Mouse (Mus musculus) intestine, embryonic 14.5 days (tissue): Measurements from ENCODE around the gene Rps13. TPM values are rescaled to one million over a fixed set of nuclear protein-coding genes. Genes with fewer than 3 reads are reported as not detected.

Source experiments
- ATAC-seq: fragments of 200-750 bp; cut with Nextera tagmentation; replicated peaks from 2 replicates; pipeline ENCODE4 v1.8.0; 2017; ENCODE audit warnings: low read depth, moderate number of reproducible peaks, moderate TSS enrichment, moderate library complexity; ENCODE audit not compliant: low FRiP score, low TSS enrichment
- DNase-seq: peaks from one replicate; pipeline ENCODE4 v3.0.0-alpha.2; 2018; ENCODE audit warnings: low spot score
- H3K27ac ChIP-seq: fragments of 300-500 bp; sonication (generic); 2 replicates; pipeline ENCODE4 v1.5.1; 2014; ENCODE audit warnings: low read depth, mild to moderate bottlenecking, control low read depth
- H3K27me3 ChIP-seq: fragments of 300-500 bp; sonication (generic); replicated peaks from 2 replicates; pipeline ENCODE4 v1.6.1; 2014; ENCODE audit warnings: low read length, control low read depth; ENCODE audit not compliant: control insufficient read depth, insufficient read depth
- H3K36me3 ChIP-seq: fragments of 300-500 bp; sonication (generic); 2 replicates; pipeline ENCODE4 v1.6.1; 2014; ENCODE audit warnings: low read length, control low read depth; ENCODE audit not compliant: control insufficient read depth, insufficient read depth
- H3K4me1 ChIP-seq: fragments of 300-500 bp; sonication (generic); replicated peaks from 2 replicates; pipeline ENCODE4 v1.6.1; 2014; ENCODE audit warnings: low read length, control low read depth, mixed read lengths; ENCODE audit not compliant: control insufficient read depth, insufficient read depth
- H3K4me2 ChIP-seq: fragments of 300-500 bp; sonication (generic); 2 replicates; pipeline ENCODE4 v1.6.1; 2014; ENCODE audit warnings: low read length
- H3K4me3 ChIP-seq: fragments of 300-500 bp; sonication (generic); 2 replicates; pipeline ENCODE4 v1.5.1; 2014; ENCODE audit warnings: low read depth, low read length, control low read depth, mixed read lengths
- H3K9ac ChIP-seq: fragments of 300-500 bp; sonication (generic); 2 replicates; pipeline ENCODE4 v1.6.1; 2014; ENCODE audit warnings: mild to moderate bottlenecking, low read length
- H3K9me3 ChIP-seq: fragments of 300-500 bp; sonication (generic); 2 replicates; pipeline ENCODE4 v1.6.1; 2016; ENCODE audit warnings: low read length, control low read depth; ENCODE audit not compliant: control insufficient read depth
- WGBS: fragments of 180-500 bp; shearing (Covaris S2); extraction: QIAGEN DNeasy Blood & Tissue Kit; methylation state at CpG from one replicate; pipeline ENCODE4 v1.1.7; 2014; 5-methylcytosine and 5-hydroxymethylcytosine counted together
- polyA plus RNA-seq: library from polyadenylated mRNA; unstranded; fragments of >200 nt; fragmentation: Nextera tagmentation; extraction: Ambion mirVana; gene quantifications from 2 replicates; pipeline ENCODE4 v1.2.1, GENCODE M21; 2014

Rps13 gene
- polyA plus RNA-seq, 1 experiment from 2014 or later = 1,152 TPM

DNA sequence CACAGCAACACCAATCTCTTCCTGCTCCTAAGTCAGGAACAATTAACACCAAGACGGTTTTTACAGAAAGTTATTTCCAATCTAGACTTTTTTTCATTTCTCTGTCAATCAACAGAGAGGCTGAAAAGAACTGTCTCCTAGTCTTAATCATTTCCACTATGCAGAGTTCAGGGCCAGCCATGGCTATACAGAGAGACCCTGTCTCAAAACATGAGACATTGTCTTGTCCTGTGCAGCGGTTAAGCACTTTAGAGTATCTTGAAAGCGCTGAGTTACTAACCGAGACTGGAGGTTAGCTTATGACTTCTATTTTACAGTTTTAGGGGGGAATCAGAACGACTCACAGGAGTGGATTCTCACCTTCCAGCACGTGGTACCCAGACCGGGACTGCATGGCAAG, 5.2 kb downstream of the Rps13 start:
- Histone ChIP-seq H3K9ac (no peak overlapping the region), H3K4me3 (no peak overlapping the region), H3K36me3 (peaks cover 43% of the 10 kb centered on the region), H3K9me3 (no peaks in the 10 kb centered on the region), H3K27ac (no peak overlapping the region), H3K4me2 (no peak overlapping the region), H3K4me1 (no peaks in the 10 kb centered on the region; the same call in 1 of the 2 replicates), H3K27me3 (no peaks in the 10 kb centered on the region)
- WGBS = 74% methylated on average over 7 of the region's 7 CpGs
- ATAC-seq (no peak), DNase-seq (no peak)

DNA sequence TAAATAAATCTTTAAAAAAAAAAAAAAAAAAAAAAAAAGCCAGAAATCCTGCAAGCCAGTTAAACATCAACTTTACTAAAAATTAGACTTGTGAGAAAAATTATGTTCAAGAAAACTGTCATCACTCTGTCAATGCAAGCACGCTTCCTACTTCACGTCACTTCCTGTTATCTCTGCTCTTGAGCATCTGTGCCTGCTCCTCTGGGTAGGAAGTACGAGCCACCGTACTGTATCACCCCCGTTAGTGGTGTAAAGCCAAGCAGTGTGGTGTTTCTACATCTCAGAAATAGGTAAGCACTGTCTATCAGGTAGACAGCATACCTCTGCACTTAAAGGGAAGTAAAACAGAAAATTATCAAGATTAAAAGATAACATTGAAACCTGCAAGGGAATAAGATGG, 6.1 kb downstream of the Rps13 start:
- Histone ChIP-seq H3K9me3 (no peaks in the 10 kb centered on the region), H3K27ac (no peak overlapping the region), H3K4me3 (no peak overlapping the region), H3K4me1 (no peaks in the 10 kb centered on the region; the same call in 1 of the 2 replicates), H3K4me2 (no peak overlapping the region), H3K9ac (no peak overlapping the region), H3K27me3 (no peaks in the 10 kb centered on the region), H3K36me3 (peaks cover 43% of the 10 kb centered on the region)
- ATAC-seq (no peak), DNase-seq (no peak)
- WGBS = 82% methylated on average over 5 of the region's 5 CpGs

DNA sequence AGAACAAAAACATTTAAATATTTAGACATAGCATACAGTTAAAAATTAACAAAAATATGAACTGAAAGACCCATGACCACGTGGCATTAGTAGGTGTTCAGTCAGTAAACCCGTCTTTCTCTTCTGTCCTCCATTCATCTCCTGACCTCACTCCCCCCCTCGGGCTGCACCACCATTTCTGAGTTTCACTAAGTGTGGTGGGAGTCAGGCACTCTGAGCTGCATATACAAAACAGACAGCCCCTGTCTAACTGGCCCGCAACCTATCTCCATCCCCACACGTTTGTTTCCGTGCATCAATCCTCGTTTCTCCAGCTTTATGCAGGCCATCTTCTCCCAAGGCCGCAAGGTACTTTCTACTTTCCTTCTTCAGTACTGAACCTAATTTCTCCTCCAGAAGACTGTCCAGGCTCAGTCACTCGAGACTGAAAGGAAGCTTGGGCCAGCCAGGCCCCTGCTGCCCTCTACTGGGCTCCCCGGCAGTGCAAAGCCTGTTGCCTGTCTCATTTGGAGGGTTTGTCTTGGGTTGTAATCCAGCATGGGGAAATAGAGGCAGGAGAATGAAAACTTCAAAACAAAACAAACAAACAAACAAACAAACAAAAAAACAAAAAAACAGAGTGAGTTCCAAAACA, 10.5 kb downstream of the Rps13 start:
- Histone ChIP-seq H3K4me2 (no peak overlapping the region), H3K9ac (no peak overlapping the region), H3K27ac (no peak overlapping the region), H3K4me3 (no peak overlapping the region), H3K4me1 (no peaks in the 10 kb centered on the region), H3K27me3 (no peaks in the 10 kb centered on the region), H3K9me3 (no peaks in the 10 kb centered on the region), H3K36me3 (0 out of 2 replicates have a peak, but pooled peaks cover 3% of the 10 kb centered on the region)
- ATAC-seq (peak; percentile 77), DNase-seq (peak; percentile 76)
- 30% methylated on average over 10 of the region's 10 CpGs for WGBS

DNA sequence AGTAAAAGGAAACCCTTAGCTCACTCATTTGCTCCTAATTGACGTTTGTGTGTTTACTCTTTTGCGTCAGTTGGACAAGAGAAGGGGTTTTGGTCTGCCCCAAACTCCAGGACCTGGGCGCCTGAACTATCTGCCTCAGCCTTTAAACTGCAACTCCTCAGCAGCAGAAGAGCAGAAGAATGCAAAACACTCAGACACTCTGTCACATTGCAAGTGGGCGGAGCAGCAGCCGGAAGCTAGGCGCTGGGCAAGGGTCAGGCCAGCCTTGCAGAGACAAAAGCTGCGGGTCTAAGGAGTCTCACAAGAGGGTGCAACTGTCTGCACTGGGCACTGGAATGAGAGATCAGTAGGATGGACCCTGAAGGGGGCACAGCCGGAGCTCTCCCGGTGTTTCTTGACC, 24.5 kb downstream of the Rps13 start:
- DNase-seq (no peak), ATAC-seq (no peak)
- H3K36me3 ChIP-seq = no peaks in the 10 kb centered on the region
- H3K27me3 ChIP-seq = peaks cover 9% of the 10 kb centered on the region; the same call in 1 of the 2 replicates
- WGBS = 7% methylated on average over 9 of the region's 9 CpGs
- no peak overlapping the region for H3K9ac ChIP-seq
- H3K4me1 ChIP-seq = peaks cover 6% of the 10 kb centered on the region
- H3K9me3 ChIP-seq = no peaks in the 10 kb centered on the region
- no peak overlapping the region for H3K4me3 ChIP-seq
- H3K4me2 ChIP-seq = peak overlapping the region; percentile 35
- H3K27ac ChIP-seq = peak overlapping the region; percentile 70; the same call in 1 of the 2 replicates

DNA sequence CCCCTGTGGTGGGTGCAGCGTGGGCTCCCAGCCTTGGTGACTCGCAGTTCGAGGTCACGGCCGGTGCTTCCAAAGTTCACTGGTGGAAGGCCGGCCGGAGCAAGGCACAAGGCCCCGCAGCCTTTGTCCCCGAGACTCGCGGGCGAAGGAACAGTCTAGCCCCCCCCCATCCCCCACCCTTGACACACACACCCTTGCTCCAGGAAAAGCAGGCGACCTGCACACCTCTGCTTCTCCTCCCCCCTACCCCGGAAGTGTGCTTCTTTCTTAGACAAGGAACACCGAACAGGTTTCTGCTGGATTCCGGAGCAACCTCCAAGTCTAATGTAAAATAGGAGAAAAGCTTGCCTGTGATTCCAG, 25.4 kb downstream of the Rps13 start:
- Histone ChIP-seq H3K4me2 (peak overlapping the region; percentile 96), H3K4me1 (peaks cover 6% of the 10 kb centered on the region), H3K27me3 (peaks cover 9% of the 10 kb centered on the region; the same call in 1 of the 2 replicates), H3K4me3 (peak overlapping the region; percentile 62), H3K9me3 (no peaks in the 10 kb centered on the region), H3K36me3 (no peaks in the 10 kb centered on the region), H3K9ac (peak overlapping the region; percentile 34), H3K27ac (peak overlapping the region; percentile 70)
- DNase-seq (no peak), ATAC-seq (peak; percentile 70)
- WGBS = 5% methylated on average over 16 of the region's 16 CpGs

DNA sequence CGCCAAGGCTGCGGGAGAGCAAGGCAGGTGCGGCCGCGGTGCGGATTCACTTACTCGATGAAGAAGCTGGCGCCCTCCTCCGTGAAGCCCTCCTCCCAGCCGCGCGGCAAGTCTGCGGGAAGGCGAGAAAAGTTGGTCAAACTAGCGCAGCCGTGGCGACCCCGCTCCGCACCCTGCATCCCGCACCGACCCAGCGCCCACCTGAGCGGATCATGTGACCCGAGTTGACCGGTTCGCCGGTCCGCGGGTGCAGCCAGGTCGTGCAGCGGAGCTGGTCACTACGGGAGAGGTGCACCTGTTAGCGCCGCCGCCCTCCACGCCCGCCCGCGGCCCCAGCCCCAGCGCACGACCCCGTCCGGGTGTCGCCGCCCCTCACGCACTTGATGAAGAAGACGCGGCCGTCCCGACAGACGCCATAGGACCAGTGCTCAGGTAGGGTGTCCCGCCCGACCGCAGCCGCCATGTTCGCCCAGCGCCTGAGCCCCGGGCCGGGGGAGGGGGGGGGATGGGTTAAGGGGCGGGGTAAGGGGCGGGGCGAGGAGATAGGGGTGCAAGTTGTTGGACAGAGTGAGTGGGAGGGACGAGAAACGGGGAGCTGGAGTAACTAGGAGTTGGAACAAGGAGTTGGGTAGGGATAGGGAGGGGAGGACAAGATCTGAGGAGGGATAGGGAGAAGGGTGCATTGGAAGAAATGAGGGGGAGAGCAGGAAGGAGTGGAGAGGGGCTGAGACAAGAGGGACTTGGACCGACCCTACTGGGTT, 25.9 kb downstream of the Rps13 start, which contains the start of gene Plekha7:
TSS of gene Plekha7 (minus strand) at position 506 of the 761 bp plus-strand sequence.
- peak; percentile 88 for DNase-seq
- H3K36me3 ChIP-seq = no peaks in the 10 kb centered on the region
- H3K4me2 ChIP-seq = peak within 1 kb of the TSS; percentile 96
- peak within 1 kb of the TSS; percentile 53 for H3K9ac ChIP-seq
- peak within 1 kb of the TSS; percentile 62 for H3K4me3 ChIP-seq
- WGBS = under 1% methylated on average over 63 of the region's 65 CpGs
- ATAC-seq = peak; percentile 87
- H3K4me1 ChIP-seq = peaks cover 6% of the 10 kb centered on the region
- no peaks in the 10 kb centered on the region for H3K9me3 ChIP-seq
- peak within 1 kb of the TSS; percentile 70 for H3K27ac ChIP-seq
- H3K27me3 ChIP-seq = peaks cover 9% of the 10 kb centered on the region; the same call in 1 of the 2 replicates

DNA sequence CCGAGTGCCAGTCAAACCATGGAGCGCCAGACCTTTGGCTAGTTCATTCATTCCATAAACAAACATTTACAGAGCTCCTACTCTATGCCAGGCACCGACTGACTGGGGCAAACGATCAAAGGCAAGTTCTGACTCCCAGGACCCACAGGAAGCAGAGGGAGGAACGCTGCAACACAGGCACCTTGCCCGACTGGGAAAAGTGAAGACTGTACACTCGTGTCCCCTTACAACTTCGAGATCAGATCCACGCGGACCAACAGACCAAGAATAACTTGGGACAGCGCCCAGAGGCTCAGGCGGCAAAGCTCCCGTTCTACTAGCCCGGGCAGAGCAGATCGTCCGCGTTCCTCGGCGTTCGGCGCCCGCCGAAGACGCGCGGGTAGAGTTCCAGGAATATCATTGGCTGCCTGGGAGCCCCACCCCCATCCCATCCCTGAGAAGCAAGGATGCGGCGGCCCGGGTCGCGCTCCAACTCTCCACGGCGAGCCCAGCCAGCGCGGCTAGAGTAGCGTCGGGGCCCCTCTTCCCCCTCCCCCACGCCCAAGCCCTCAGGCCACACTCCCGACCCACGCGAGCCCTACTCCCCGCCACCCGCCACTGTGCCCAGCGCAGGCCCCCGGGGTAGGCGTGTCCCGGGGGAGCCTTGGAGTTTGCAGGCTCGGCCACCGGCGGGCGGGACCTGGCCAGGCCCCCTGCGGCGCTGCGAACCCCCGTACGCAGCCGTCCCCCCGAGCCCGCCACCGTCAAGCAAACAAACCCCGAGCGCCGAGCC, 26.7 kb downstream of the Rps13 start:
- peak overlapping the region; percentile 96 for H3K4me2 ChIP-seq
- peak overlapping the region; percentile 62 for H3K4me3 ChIP-seq
- peaks cover 6% of the 10 kb centered on the region for H3K4me1 ChIP-seq
- DNase-seq (peak; percentile 88), ATAC-seq (peak; percentile 68)
- no peaks in the 10 kb centered on the region for H3K9me3 ChIP-seq
- H3K27me3 ChIP-seq = peaks cover 9% of the 10 kb centered on the region; the same call in 1 of the 2 replicates
- under 1% methylated on average over 63 of the region's 63 CpGs for WGBS
- no peaks in the 10 kb centered on the region for H3K36me3 ChIP-seq
- peak overlapping the region; percentile 53 for H3K9ac ChIP-seq
- H3K27ac ChIP-seq = peak overlapping the region; percentile 69; the same call in 1 of the 2 replicates

DNA sequence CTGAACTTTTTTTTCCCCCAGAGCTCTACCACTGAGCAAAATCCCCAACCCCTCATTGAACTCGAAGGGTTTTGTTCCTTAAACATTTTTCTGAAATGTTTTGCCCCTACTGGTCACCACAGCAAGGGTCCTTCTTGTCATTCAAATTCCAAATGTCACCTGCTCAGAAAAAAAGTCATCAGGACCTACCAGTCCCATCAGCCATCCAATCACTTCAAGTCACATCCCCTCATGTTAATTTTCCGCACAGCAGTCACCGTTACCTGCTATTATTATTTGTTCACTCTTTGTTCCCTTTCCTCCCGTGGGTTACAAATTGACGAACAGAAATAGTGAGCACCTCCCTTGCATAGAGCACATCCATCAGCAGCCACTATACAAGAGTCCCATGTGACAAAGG, 27.4 kb downstream of the Rps13 start:
- Histone ChIP-seq H3K4me3 (peak overlapping the region; percentile 62; the same call in 1 of the 2 replicates), H3K36me3 (no peaks in the 10 kb centered on the region), H3K9ac (peak overlapping the region; percentile 53; the same call in 1 of the 2 replicates), H3K4me2 (peak overlapping the region; percentile 96), H3K9me3 (no peaks in the 10 kb centered on the region), H3K4me1 (peaks cover 6% of the 10 kb centered on the region), H3K27me3 (peaks cover 9% of the 10 kb centered on the region; the same call in 1 of the 2 replicates), H3K27ac (no peak overlapping the region)
- DNase-seq (no peak), ATAC-seq (no peak)
- WGBS = 24% methylated on average over 5 of the region's 5 CpGs
